Mouse (Mus musculus) MEL (cell line): Measurements from ENCODE around the gene Prrt4.

Source experiments
- CTCF ChIP-seq, 3 experiments: IDR thresholded peaks in 2 of 3; conservative IDR thresholded peaks in 1 of 3; 2 replicates each; pipeline ENCODE4 v1.5.1; 2011 to 2012; ENCODE audit warnings: low read length in 3 of 3, low read depth in 2 of 3, mild to moderate bottlenecking in 2 of 3, improper control_type of control experiment in 1 of 3, inconsistent platforms in 1 of 3, mixed read lengths in 1 of 3, moderate library complexity in 1 of 3; ENCODE audit not compliant: control insufficient read depth in 1 of 3, insufficient read depth in 1 of 3, poor library complexity in 1 of 3, severe bottlenecking in 1 of 3
- EP300 ChIP-seq, 2 experiments: IDR thresholded peaks; 2 replicates each; pipeline ENCODE4 v1.6.1; 2011; ENCODE audit warnings: improper control_type of control experiment in 2 of 2, low read length in 2 of 2, low read depth in 1 of 2, mild to moderate bottlenecking in 1 of 2
- HCFC1 ChIP-seq: IDR thresholded peaks from 2 replicates; pipeline ENCODE4 v1.6.1; 2012; ENCODE audit warnings: low read depth, mild to moderate bottlenecking, inconsistent platforms, low read length, improper control_type of control experiment, moderate library complexity
- SIN3A ChIP-seq: IDR thresholded peaks from 2 replicates; pipeline ENCODE4 v1.6.1; 2012; ENCODE audit warnings: low read length, improper control_type of control experiment, inconsistent platforms
- TAL1 ChIP-seq: IDR thresholded peaks from 2 replicates; pipeline ENCODE4 v1.6.1; 2012; ENCODE audit warnings: mild to moderate bottlenecking, inconsistent platforms, low read length, moderate library complexity, mixed read lengths

GRCm38 (mm10) chr6:29144971-29145370 lies 34.4 kb downstream of the Prrt4 start:
- no peak for TF ChIP-seq SIN3A
- TF ChIP-seq TAL1, result no peak
- no peak for TF ChIP-seq EP300 (IDR thresholded peaks at IDR 0.05; ENCODE audit: low read depth in 1 of 2, low read length in 2 of 2)
- TF ChIP-seq CTCF (IDR thresholded peaks at IDR 0.05 in 2 of 3, conservative IDR thresholded peaks at IDR 0.05 in 1 of 3; ENCODE audit: control insufficient read depth in 1 of 3, insufficient read depth in 1 of 3, low read depth in 2 of 3, low read length in 3 of 3, poor library complexity in 1 of 3, severe bottlenecking in 1 of 3), result no peak
- no peak for TF ChIP-seq HCFC1
